Mouse (Mus musculus) lung, adult 2 months (tissue): ENCODE results near the gene Plagl1.

Source experiments
- CTCF ChIP-seq: fragments of 200-500 bp; IDR thresholded peaks from 2 replicates; pipeline ENCODE4 v1.5.1; 2011; ENCODE audit warnings: mild to moderate bottlenecking, low read length, control low read depth; ENCODE audit not compliant: insufficient read depth
- POLR2A ChIP-seq: fragments of 200-500 bp; IDR thresholded peaks from 2 replicates; pipeline ENCODE4 v1.6.1; 2011; ENCODE audit warnings: low read depth, mild to moderate bottlenecking, control low read depth, low read length, borderline replicate concordance; ENCODE audit errors: extremely low read depth

DNA sequence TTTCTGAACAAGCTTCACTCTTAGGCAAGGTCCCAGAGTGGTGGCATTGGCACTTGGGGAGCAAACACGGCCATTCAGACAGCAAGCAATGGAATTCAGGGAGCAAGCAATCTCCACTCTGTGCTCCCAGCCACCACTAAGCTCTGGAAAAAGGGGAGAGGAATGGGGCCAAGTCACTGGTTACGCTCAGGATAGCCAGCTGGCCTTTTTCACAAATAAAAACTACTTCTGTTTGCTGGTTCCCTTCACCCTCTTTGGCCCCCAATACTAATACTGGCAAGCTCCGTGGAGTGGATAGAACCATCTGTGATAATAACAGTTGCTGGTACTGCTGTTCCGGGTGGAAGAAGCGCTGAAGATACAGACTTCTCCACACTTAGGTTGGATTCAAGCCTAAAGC lies 91.0 kb downstream of the Plagl1 start:
- TF ChIP-seq CTCF (no peak), POLR2A (no peak)
